Mouse (Mus musculus): ENCODE measurements at regions not wholly inside any gene's neighbourhood (a gene's known extent, or its start where the extent isn't known, plus 50 kb on each side); places are given as distances from the start of the nearest gene placed in this dataset.

GRCm38 (mm10) chr12:6211266-6211665 is 835.8 kb upstream of the Klhl29 start:
- DNase-seq = no peak

- DNase-seq = no peak
These were observed 813.8 kb upstream of the Klhl29 start for GRCm38 (mm10) chr12:6189232-6189631.

- DNase-seq = no peak
These were observed 793.3 kb upstream of the Klhl29 start for GRCm38 (mm10) chr12:6168795-6169194.

- DNase-seq = no peak
These were observed 778.8 kb upstream of the Klhl29 start for GRCm38 (mm10) chr12:6154287-6154686.

- DNase-seq = no peak
These were observed 776.0 kb upstream of the Klhl29 start for GRCm38 (mm10) chr12:6151476-6151875.

GRCm38 (mm10) chr12:6132451-6132850 is 757.0 kb upstream of the Klhl29 start:
- no peak for DNase-seq

GRCm38 (mm10) chr12:6119557-6119956 is 744.1 kb upstream of the Klhl29 start:
- no peak for DNase-seq

- DNase-seq = no peak
These were observed 739.8 kb upstream of the Klhl29 start for GRCm38 (mm10) chr12:6115254-6115653.

GRCm38 (mm10) chr12:6097295-6097694 is 721.8 kb upstream of the Klhl29 start:
- no peak for DNase-seq

- no peak for DNase-seq
These were observed 712.3 kb upstream of the Klhl29 start for GRCm38 (mm10) chr12:6087627-6088350.

GRCm38 (mm10) chr12:6087071-6087470 is 711.6 kb upstream of the Klhl29 start:
- DNase-seq = no peak

GRCm38 (mm10) chr12:6046866-6047689 is 671.6 kb upstream of the Klhl29 start:
- no peak for DNase-seq

- no peak for DNase-seq
These were observed 670.6 kb upstream of the Klhl29 start for GRCm38 (mm10) chr12:6046110-6046509.

- DNase-seq = no peak
These were observed 666.8 kb upstream of the Klhl29 start for GRCm38 (mm10) chr12:6042326-6042725.

- DNase-seq = no peak
These were observed 648.6 kb upstream of the Klhl29 start for GRCm38 (mm10) chr12:6024111-6024510.

- DNase-seq = no peak
These were observed 647.0 kb upstream of the Klhl29 start for GRCm38 (mm10) chr12:6022490-6022889.

- no peak for DNase-seq
These were observed 625.5 kb upstream of the Klhl29 start for GRCm38 (mm10) chr12:6000961-6001360.

GRCm38 (mm10) chr12:5997366-5997765 is 621.9 kb upstream of the Klhl29 start:
- no peak for DNase-seq

- DNase-seq = no peak
These were observed 621.2 kb upstream of the Klhl29 start for GRCm38 (mm10) chr12:5996672-5997071.

- DNase-seq = no peak
These were observed 608.6 kb upstream of the Klhl29 start for GRCm38 (mm10) chr12:5983937-5984610.

- DNase-seq = no peak
These were observed 606.6 kb upstream of the Klhl29 start for GRCm38 (mm10) chr12:5982096-5982495.

GRCm38 (mm10) chr12:5975926-5976325 is 600.4 kb upstream of the Klhl29 start:
- DNase-seq = no peak

- DNase-seq = no peak
These were observed 594.1 kb upstream of the Klhl29 start for GRCm38 (mm10) chr12:5969556-5969955.

- DNase-seq = no peak
These were observed 580.7 kb upstream of the Klhl29 start for GRCm38 (mm10) chr12:5956141-5956540.

Data from kidney, adult 9 months (tissue).